Mouse (Mus musculus) layer of hippocampus, adult 2 months (tissue): Measurements from ENCODE around the gene Lgals2. TPM values are rescaled to one million over a fixed set of nuclear protein-coding genes. Genes with fewer than 3 reads are reported as not detected.
"Not testable (repeated sequence)": the region's sequence is repeated elsewhere in the genome, so short reads cannot be mapped to it uniquely, and the experiment has no call there.

ENCODE experiments used
- DNase-seq, 2 experiments: peaks; one replicate each; pipeline ENCODE4 v3.0.0; 2022; ENCODE audit warnings: low spot score in 2 of 2
- H3K27ac ChIP-seq: fragments of 200-600 bp; 2 replicates; pipeline ENCODE4 v1.8.1; 2022
- H3K4me3 ChIP-seq: fragments of 200-600 bp; 2 replicates; pipeline ENCODE4 v1.8.1; 2022; ENCODE audit warnings: mild to moderate bottlenecking
- CTCF ChIP-seq: fragments of 200-600 bp; conservative IDR thresholded peaks from 2 replicates; pipeline ENCODE4 v1.8.1; 2022; ENCODE audit warnings: antibody characterized with exemption, mild to moderate bottlenecking, moderate library complexity
- total RNA-seq, 2 experiments: library from RNA; stranded (reverse); gene quantifications; 2 replicates each; pipeline ENCODE4 v1.2.3; 2021

The Lgals2 gene
- total RNA-seq, 2 experiments from 2014 or later: not detected

- peak overlapping the region; percentile 65; the same call in 1 of the 2 replicates for H3K27ac ChIP-seq
- no peak for TF ChIP-seq CTCF
- no peak for DNase-seq
- H3K4me3 ChIP-seq: no peak overlapping the region
These were observed 13.5 kb upstream of the Lgals2 start for GRCm38 (mm10) chr15:78868826-78869233.

- Histone ChIP-seq H3K4me3 (no peak overlapping the region), H3K27ac (peak overlapping the region; percentile 65; the same call in 1 of the 2 replicates)
- TF ChIP-seq CTCF: no peak
- DNase-seq: peak in 1 of 2 experiments; percentile 32
These were observed 13.1 kb upstream of the Lgals2 start for GRCm38 (mm10) chr15:78868398-78868797.

- no peak overlapping the region for H3K27ac ChIP-seq
- no peak for DNase-seq
- H3K4me3 ChIP-seq: no peak overlapping the region
- no peak for TF ChIP-seq CTCF
These were observed 8.5 kb upstream of the Lgals2 start for GRCm38 (mm10) chr15:78863852-78864253.

- no peak for TF ChIP-seq CTCF
- DNase-seq: no peak
- no peak overlapping the region for H3K27ac ChIP-seq
- H3K4me3 ChIP-seq: no peak overlapping the region
These were observed 7.8 kb upstream of the Lgals2 start for GRCm38 (mm10) chr15:78863154-78863553.

GRCm38 (mm10) chr15:78862280-78862679, 7.0 kb upstream of the Lgals2 start:
- TF ChIP-seq CTCF: no peak
- H3K4me3 ChIP-seq: no peak overlapping the region
- no peak overlapping the region for H3K27ac ChIP-seq
- DNase-seq: no peak

- no peak for TF ChIP-seq CTCF
- no peak overlapping the region for H3K4me3 ChIP-seq
- no peak for DNase-seq
- H3K27ac ChIP-seq: no peak overlapping the region
These were observed 4.4 kb upstream of the Lgals2 start for GRCm38 (mm10) chr15:78859714-78860113.

GRCm38 (mm10) chr15:78859311-78859710, 4.0 kb upstream of the Lgals2 start:
- TF ChIP-seq CTCF: no peak

GRCm38 (mm10) chr15:78857009-78857408, 1.7 kb upstream of the Lgals2 start:
- peak overlapping the region; percentile 24 for H3K27ac ChIP-seq
- no peak overlapping the region for H3K4me3 ChIP-seq
- no peak for TF ChIP-seq CTCF
- peak; percentile 54 to 71 for DNase-seq

More at GRCm38 (mm10) chr15:78859311-78859710, 4.0 kb upstream of the Lgals2 start:
- Histone ChIP-seq H3K27ac (no peak overlapping the region), H3K4me3 (no peak overlapping the region)
- no peak for DNase-seq

GRCm38 (mm10) chr15:78851505-78852153, 3.7 kb downstream of the Lgals2 start:
- peak; percentile 90 to 97 for DNase-seq
- H3K27ac ChIP-seq: peak overlapping the region; percentile 70
- TF ChIP-seq CTCF: peak; percentile 97
- no peak overlapping the region; the same call in 1 of the 2 replicates for H3K4me3 ChIP-seq

GRCm38 (mm10) chr15:78850944-78851343, 4.4 kb downstream of the Lgals2 start:
- Histone ChIP-seq H3K27ac (peak overlapping the region; percentile 70), H3K4me3 (no peak overlapping the region)
- TF ChIP-seq CTCF: no peak
- no peak for DNase-seq

GRCm38 (mm10) chr15:78850059-78850824, 5.1 kb downstream of the Lgals2 start:
- TF ChIP-seq CTCF: no peak
- DNase-seq: peak in 1 of 2 experiments; percentile 39
- H3K27ac ChIP-seq: peak overlapping the region; percentile 70
- H3K4me3 ChIP-seq: no peak overlapping the region

- peak overlapping the region; percentile 65 for H3K27ac ChIP-seq
- no peak for DNase-seq
- TF ChIP-seq CTCF: no peak
- H3K4me3 ChIP-seq: no peak overlapping the region
These were observed 5.8 kb downstream of the Lgals2 start for GRCm38 (mm10) chr15:78849485-78849884.

- Histone ChIP-seq H3K27ac (no peak overlapping the region), H3K4me3 (no peak overlapping the region)
- DNase-seq: peak; percentile 66 to 85
- peak; percentile 97 for TF ChIP-seq CTCF
These were observed 6.9 kb downstream of the Lgals2 start for GRCm38 (mm10) chr15:78848467-78848866.

GRCm38 (mm10) chr15:78846805-78847204, 8.5 kb downstream of the Lgals2 start:
- not testable (repeated sequence) for H3K4me3 ChIP-seq, H3K27ac ChIP-seq, DNase-seq
